Mouse (Mus musculus): ENCODE results near the gene Trp53. TPM values are rescaled to one million over a fixed set of nuclear protein-coding genes. Genes with fewer than 3 reads are reported as not detected.

Gene Trp53
- total and polyA plus RNA-seq, 2 experiments from 2014 or later, result 30.3 to 34.5 TPM

DNA sequence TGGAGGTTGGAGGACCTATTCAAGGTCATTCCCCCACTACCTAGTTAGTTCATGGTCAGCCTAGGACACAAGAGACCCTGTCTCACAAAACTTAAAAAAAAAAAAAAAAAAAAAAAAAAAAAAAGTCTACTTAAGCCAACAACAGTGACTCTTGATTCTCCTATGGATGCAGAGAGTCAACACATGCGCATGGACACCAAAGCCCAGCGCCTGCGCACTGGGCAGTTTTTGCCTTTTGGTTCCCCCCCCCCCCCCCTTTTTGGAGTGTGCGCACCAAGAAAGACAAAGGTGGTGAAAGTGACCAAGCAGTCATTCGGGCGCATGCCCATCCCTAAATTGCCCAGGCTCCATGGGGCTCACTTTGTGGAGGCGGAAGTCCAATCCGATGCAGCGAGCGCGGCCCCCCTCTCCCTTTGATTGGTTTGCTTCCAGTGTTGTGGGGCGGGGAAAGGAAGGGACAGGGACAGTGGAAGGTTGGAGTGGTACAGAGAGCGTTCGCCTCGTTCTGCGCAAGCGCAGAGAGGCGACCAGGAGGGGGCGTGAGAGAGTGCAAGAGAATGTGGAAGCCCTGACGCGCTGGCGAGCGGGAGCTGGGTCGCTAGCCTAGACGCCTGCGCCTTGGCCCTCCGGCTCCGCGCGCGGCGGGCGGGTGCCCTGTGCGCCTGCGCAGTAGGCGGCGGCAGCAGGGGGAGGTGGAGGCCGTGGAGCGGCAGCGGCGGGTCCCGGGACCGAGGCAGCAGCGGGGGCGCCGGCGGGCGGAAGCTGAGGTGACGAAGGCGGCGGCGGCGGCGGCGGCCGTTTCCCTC is 52.3 kb downstream of the Trp53 start, which contains the start of gene Fxr2:
TSS of gene Fxr2 (plus strand) at position 707 of the 806 bp plus-strand sequence.
- Histone ChIP-seq H3K4me2 (ENCODE audit: low read depth, low read length, poor library complexity, severe bottlenecking) (peak within 1 kb of the TSS; percentile 55), H3K27me3 (ENCODE audit: insufficient read depth, low read length) (no peaks in the 10 kb centered on the region), H3K36me3 (ENCODE audit: insufficient read depth, low read length) (no peaks in the 10 kb centered on the region), H3K27ac (ENCODE audit: low read depth, low read length) (peak within 1 kb of the TSS; percentile 89), H3K9me3 (ENCODE audit: low read length) (no peaks in the 10 kb centered on the region), H3K4me1 (ENCODE audit: insufficient read depth, low read length) (no peaks in the 10 kb centered on the region), H3K4me3 (ENCODE audit: low read depth, low read length) (peak within 1 kb of the TSS; percentile 94), H3K9ac (replicated peaks; ENCODE audit: low read length, poor library complexity, severe bottlenecking) (peak within 1 kb of the TSS; percentile 98)
- TF ChIP-seq CTCF (IDR thresholded peaks at IDR 0.05), result peak; percentile 90
- DNase-seq (ENCODE audit: low spot score) (peak; percentile 100), ATAC-seq (ENCODE audit: low FRiP score) (peak; percentile 99)
- WGBS, result 0% methylated on average over 32 of the region's 56 CpGs

DNA sequence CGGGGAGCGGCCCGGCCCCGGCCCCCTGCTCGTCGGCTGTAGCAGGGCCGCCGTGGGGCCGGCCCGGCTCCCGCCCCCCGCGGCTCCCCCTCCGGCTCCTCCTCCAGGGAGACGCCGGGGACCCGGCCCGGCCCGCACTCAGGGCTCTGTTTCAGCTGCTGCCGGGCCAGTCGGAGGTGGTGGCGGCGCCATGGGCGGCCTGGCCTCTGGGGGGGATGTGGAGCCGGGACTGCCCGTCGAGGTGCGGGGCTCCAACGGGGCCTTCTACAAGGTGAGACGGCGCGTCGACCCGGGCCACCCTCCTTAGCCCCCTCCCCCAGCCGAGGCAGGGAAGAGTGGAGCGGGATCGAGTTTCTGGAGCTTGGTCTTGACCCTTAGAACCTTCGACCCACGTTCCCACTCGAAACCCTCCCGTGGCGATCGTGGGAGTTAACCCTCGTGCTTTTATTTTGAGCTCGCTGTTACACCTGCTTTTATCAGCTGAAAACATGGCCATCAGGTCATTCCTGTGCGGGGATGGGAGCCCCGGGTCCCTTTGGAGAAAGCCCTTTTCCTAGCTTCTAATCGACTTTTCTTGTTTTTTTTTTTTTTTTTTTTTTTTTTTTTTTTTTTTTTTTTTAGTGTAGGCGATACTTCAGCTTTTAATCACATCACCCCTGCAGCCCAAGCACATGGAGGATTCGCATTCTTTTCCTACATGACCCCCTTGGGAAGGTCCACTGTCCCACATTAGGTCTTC is 53.1 kb downstream of the Trp53 start:
- Histone ChIP-seq H3K4me1 (ENCODE audit: insufficient read depth, low read length) (no peaks in the 10 kb centered on the region), H3K9ac (replicated peaks; ENCODE audit: low read length, poor library complexity, severe bottlenecking) (peak overlapping the region; percentile 98), H3K4me3 (ENCODE audit: low read depth, low read length) (peak overlapping the region; percentile 94), H3K27ac (ENCODE audit: low read depth, low read length) (peak overlapping the region; percentile 89), H3K9me3 (ENCODE audit: low read length) (no peaks in the 10 kb centered on the region), H3K36me3 (ENCODE audit: insufficient read depth, low read length) (no peaks in the 10 kb centered on the region), H3K27me3 (ENCODE audit: insufficient read depth, low read length) (no peaks in the 10 kb centered on the region), H3K4me2 (ENCODE audit: low read depth, low read length, poor library complexity, severe bottlenecking) (peak overlapping the region; percentile 55)
- no peak for TF ChIP-seq CTCF (IDR thresholded peaks at IDR 0.05)
- under 1% methylated on average over 30 of the region's 50 CpGs for WGBS
- ATAC-seq (ENCODE audit: low FRiP score), result peak; percentile 35
- peak; percentile 28 for DNase-seq (ENCODE audit: low spot score)

GRCm38 (mm10) chr11:69635471-69635870 is 55.3 kb downstream of the Trp53 start:
- Histone ChIP-seq H3K27me3 (ENCODE audit: insufficient read depth, low read length) (no peaks in the 10 kb centered on the region), H3K9me3 (ENCODE audit: low read length) (no peaks in the 10 kb centered on the region), H3K9ac (replicated peaks; ENCODE audit: low read length, poor library complexity, severe bottlenecking) (no peak overlapping the region), H3K36me3 (ENCODE audit: insufficient read depth, low read length) (peaks cover 10% of the 10 kb centered on the region), H3K4me2 (ENCODE audit: low read depth, low read length, poor library complexity, severe bottlenecking) (no peak overlapping the region), H3K27ac (ENCODE audit: low read depth, low read length) (no peak overlapping the region), H3K4me3 (ENCODE audit: low read depth, low read length) (no peak overlapping the region), H3K4me1 (ENCODE audit: insufficient read depth, low read length) (no peaks in the 10 kb centered on the region)
- DNase-seq (ENCODE audit: low spot score), result no peak
- no peak for TF ChIP-seq CTCF (IDR thresholded peaks at IDR 0.05)
- 84% methylated on average over 3 of the region's 3 CpGs for WGBS
- ATAC-seq (ENCODE audit: low FRiP score), result no peak

MicroRNAs encoded within 50 kb of the gene (microRNA counts, 519-probe panel; counts per million panel counts)
- 2,727 counts per million, percentile 68 among the panel's probes with 10 or more counts for microRNA mmu-miR-467f

Small RNA genes within 50 kb of the gene (microRNA-seq; reads per million reads assigned to microRNA genes)
- not detected for gene Mir467f (ENCODE audit: borderline number of aligned reads)

Other genes with a start within 250 kb of the Trp53 start
- gene Rnf227, start 239.9 kb upstream of the Trp53 start, total RNA-seq (2014; rRNA removed), result 245 and 310 TPM in 2 replicates
- gene Rnf227, start 239.9 kb upstream of the Trp53 start, polyA plus RNA-seq (2015; fragmentation: Nextera tagmentation; extraction: Ambion mirVana), result 382 and 383 TPM in 2 replicates
- gene Chd3, start 211.0 kb upstream of the Trp53 start, total RNA-seq (2014; rRNA removed), result 284 and 298 TPM in 2 replicates
- 51.6 and 58.9 TPM in 2 replicates for gene Chd3, start 211.0 kb upstream of the Trp53 start, polyA plus RNA-seq (2015; fragmentation: Nextera tagmentation; extraction: Ambion mirVana)
- gene Naa38, start 184.9 kb upstream of the Trp53 start, total RNA-seq (2014; rRNA removed), result 32.6 and 95.9 TPM in 2 replicates
- gene Naa38, start 184.9 kb upstream of the Trp53 start, polyA plus RNA-seq (2015; fragmentation: Nextera tagmentation; extraction: Ambion mirVana), result 120 and 147 TPM in 2 replicates
- 16.5 and 22.6 TPM in 2 replicates for gene Cyb5d1, start 184.7 kb upstream of the Trp53 start, total RNA-seq (2014; rRNA removed)
- 18.2 and 18.8 TPM in 2 replicates for gene Cyb5d1, start 184.7 kb upstream of the Trp53 start, polyA plus RNA-seq (2015; fragmentation: Nextera tagmentation; extraction: Ambion mirVana)
- gene Tmem88, start 182.1 kb upstream of the Trp53 start, total RNA-seq (2014; rRNA removed), result 4.4 and 5.7 TPM in 2 replicates
- gene Tmem88, start 182.1 kb upstream of the Trp53 start, polyA plus RNA-seq (2015; fragmentation: Nextera tagmentation; extraction: Ambion mirVana), result 5.8 and 6.3 TPM in 2 replicates
- 12.1 and 14.5 TPM in 2 replicates for gene Kdm6b, start 166.7 kb upstream of the Trp53 start, total RNA-seq (2014; rRNA removed)
- 18.9 and 22.7 TPM in 2 replicates for gene Kdm6b, start 166.7 kb upstream of the Trp53 start, polyA plus RNA-seq (2015; fragmentation: Nextera tagmentation; extraction: Ambion mirVana)
- 9.5 and 12.5 TPM in 2 replicates for gene Dnah2, start 31.2 kb upstream of the Trp53 start, total RNA-seq (2014; rRNA removed)
- 3.9 and 4.1 TPM in 2 replicates for gene Dnah2, start 31.2 kb upstream of the Trp53 start, polyA plus RNA-seq (2015; fragmentation: Nextera tagmentation; extraction: Ambion mirVana)
- 145 and 155 TPM in 2 replicates for gene Efnb3, start 20.2 kb upstream of the Trp53 start, total RNA-seq (2014; rRNA removed)
- gene Efnb3, start 20.2 kb upstream of the Trp53 start, polyA plus RNA-seq (2015; fragmentation: Nextera tagmentation; extraction: Ambion mirVana), result 151 and 166 TPM in 2 replicates
- 15.7 and 16.8 TPM in 2 replicates for gene Wrap53, start 104 bp upstream of the Trp53 start, total RNA-seq (2014; rRNA removed)
- 12.6 and 14.2 TPM in 2 replicates for gene Wrap53, start 104 bp upstream of the Trp53 start, polyA plus RNA-seq (2015; fragmentation: Nextera tagmentation; extraction: Ambion mirVana)
- gene Atp1b2, start 25.6 kb downstream of the Trp53 start, total RNA-seq (2014; rRNA removed), result 145 and 161 TPM in 2 replicates
- gene Atp1b2, start 25.6 kb downstream of the Trp53 start, polyA plus RNA-seq (2015; fragmentation: Nextera tagmentation; extraction: Ambion mirVana), result 167 and 175 TPM in 2 replicates
- not detected in 2 replicates for gene Shbg, start 37.5 kb downstream of the Trp53 start, total RNA-seq (2014; rRNA removed)
- not detected in 2 replicates for gene Shbg, start 37.5 kb downstream of the Trp53 start, polyA plus RNA-seq (2015; fragmentation: Nextera tagmentation; extraction: Ambion mirVana)
- gene Sat2, start 41.7 kb downstream of the Trp53 start, total RNA-seq (2014; rRNA removed), result 10.5 and 13.3 TPM in 2 replicates
- 29.6 and 29.9 TPM in 2 replicates for gene Sat2, start 41.7 kb downstream of the Trp53 start, polyA plus RNA-seq (2015; fragmentation: Nextera tagmentation; extraction: Ambion mirVana)
- gene Fxr2, start 52.6 kb downstream of the Trp53 start, total RNA-seq (2014; rRNA removed), result 76.6 and 84.1 TPM in 2 replicates
- gene Fxr2, start 52.6 kb downstream of the Trp53 start, polyA plus RNA-seq (2015; fragmentation: Nextera tagmentation; extraction: Ambion mirVana), result 22.5 and 27.2 TPM in 2 replicates
- 0.27 TPM in 1 of 2 replicates, not detected in the other for gene Sox15, start 75.0 kb downstream of the Trp53 start, total RNA-seq (2014; rRNA removed)
- 0.19 and 0.20 TPM in 2 replicates for gene Sox15, start 75.0 kb downstream of the Trp53 start, polyA plus RNA-seq (2015; fragmentation: Nextera tagmentation; extraction: Ambion mirVana)
- 224 and 278 TPM in 2 replicates for gene Mpdu1, start 82.3 kb downstream of the Trp53 start, total RNA-seq (2014; rRNA removed)
- gene Mpdu1, start 82.3 kb downstream of the Trp53 start, polyA plus RNA-seq (2015; fragmentation: Nextera tagmentation; extraction: Ambion mirVana), result 118 and 123 TPM in 2 replicates
- 7.2 and 10.3 TPM in 2 replicates for gene Cd68, start 85.8 kb downstream of the Trp53 start, total RNA-seq (2014; rRNA removed)
- gene Cd68, start 85.8 kb downstream of the Trp53 start, polyA plus RNA-seq (2015; fragmentation: Nextera tagmentation; extraction: Ambion mirVana), result 10.6 and 11.0 TPM in 2 replicates
- gene Eif4a1, start 92.1 kb downstream of the Trp53 start, total RNA-seq (2014; rRNA removed), result 767 and 793 TPM in 2 replicates
- gene Eif4a1, start 92.1 kb downstream of the Trp53 start, polyA plus RNA-seq (2015; fragmentation: Nextera tagmentation; extraction: Ambion mirVana), result 501 and 502 TPM in 2 replicates
- gene Senp3, start 101.7 kb downstream of the Trp53 start, total RNA-seq (2014; rRNA removed), result 81.7 and 89.2 TPM in 2 replicates
- 70.3 and 74.0 TPM in 2 replicates for gene Senp3, start 101.7 kb downstream of the Trp53 start, polyA plus RNA-seq (2015; fragmentation: Nextera tagmentation; extraction: Ambion mirVana)
- gene Tnfsf13, start 105.4 kb downstream of the Trp53 start, total RNA-seq (2014; rRNA removed), result 0.27 and 0.57 TPM in 2 replicates
- 0.96 and 1.1 TPM in 2 replicates for gene Tnfsf13, start 105.4 kb downstream of the Trp53 start, polyA plus RNA-seq (2015; fragmentation: Nextera tagmentation; extraction: Ambion mirVana)
- 4.7 and 6.2 TPM in 2 replicates for gene Tnfsf12, start 115.5 kb downstream of the Trp53 start, total RNA-seq (2014; rRNA removed)
- 4.3 and 4.5 TPM in 2 replicates for gene Tnfsf12, start 115.5 kb downstream of the Trp53 start, polyA plus RNA-seq (2015; fragmentation: Nextera tagmentation; extraction: Ambion mirVana)
- gene Tnfsfm13, start 115.7 kb downstream of the Trp53 start, total RNA-seq (2014; rRNA removed), result 1.3 and 1.8 TPM in 2 replicates
- gene Tnfsfm13, start 115.7 kb downstream of the Trp53 start, polyA plus RNA-seq (2015; fragmentation: Nextera tagmentation; extraction: Ambion mirVana), result 1.2 and 1.9 TPM in 2 replicates
- 16.9 and 25.1 TPM in 2 replicates for gene Polr2a, start 178.3 kb downstream of the Trp53 start, total RNA-seq (2014; rRNA removed)
- 9.0 and 10.2 TPM in 2 replicates for gene Polr2a, start 178.3 kb downstream of the Trp53 start, polyA plus RNA-seq (2015; fragmentation: Nextera tagmentation; extraction: Ambion mirVana)
- not detected in 2 replicates for gene Slc35g3, start 181.6 kb downstream of the Trp53 start, total RNA-seq (2014; rRNA removed)
- 0.23 and 0.26 TPM in 2 replicates for gene Slc35g3, start 181.6 kb downstream of the Trp53 start, polyA plus RNA-seq (2015; fragmentation: Nextera tagmentation; extraction: Ambion mirVana)
- 31.5 and 34.3 TPM in 2 replicates for gene Zbtb4, start 185.6 kb downstream of the Trp53 start, total RNA-seq (2014; rRNA removed)
- 4.4 and 5.0 TPM in 2 replicates for gene Zbtb4, start 185.6 kb downstream of the Trp53 start, polyA plus RNA-seq (2015; fragmentation: Nextera tagmentation; extraction: Ambion mirVana)
- 1.5 and 1.6 TPM in 2 replicates for gene Chrnb1, start 215.6 kb downstream of the Trp53 start, total RNA-seq (2014; rRNA removed)
- 1.1 TPM in 2 replicates for gene Chrnb1, start 215.6 kb downstream of the Trp53 start, polyA plus RNA-seq (2015; fragmentation: Nextera tagmentation; extraction: Ambion mirVana)
- 12.7 and 16.4 TPM in 2 replicates for gene Fgf11, start 221.5 kb downstream of the Trp53 start, total RNA-seq (2014; rRNA removed)
- 2.6 and 2.8 TPM in 2 replicates for gene Fgf11, start 221.5 kb downstream of the Trp53 start, polyA plus RNA-seq (2015; fragmentation: Nextera tagmentation; extraction: Ambion mirVana)
- gene Tmem102, start 225.3 kb downstream of the Trp53 start, total RNA-seq (2014; rRNA removed), result 0.16 TPM in 1 of 2 replicates, not detected in the other
- gene Tmem102, start 225.3 kb downstream of the Trp53 start, polyA plus RNA-seq (2015; fragmentation: Nextera tagmentation; extraction: Ambion mirVana), result 0.80 and 0.94 TPM in 2 replicates
- not detected in 2 replicates for gene Gm39566, start 234.9 kb downstream of the Trp53 start, total RNA-seq (2014; rRNA removed)
- gene Gm39566, start 234.9 kb downstream of the Trp53 start, polyA plus RNA-seq (2015; fragmentation: Nextera tagmentation; extraction: Ambion mirVana), result not detected in 2 replicates
- gene Spem2, start 238.1 kb downstream of the Trp53 start, total RNA-seq (2014; rRNA removed), result not detected in 2 replicates
- gene Spem2, start 238.1 kb downstream of the Trp53 start, polyA plus RNA-seq (2015; fragmentation: Nextera tagmentation; extraction: Ambion mirVana), result not detected in 2 replicates
- 0.93 TPM in 1 of 2 replicates, not detected in the other for gene Spem1, start 241.8 kb downstream of the Trp53 start, total RNA-seq (2014; rRNA removed)
- gene Spem1, start 241.8 kb downstream of the Trp53 start, polyA plus RNA-seq (2015; fragmentation: Nextera tagmentation; extraction: Ambion mirVana), result 0.20 and 0.27 TPM in 2 replicates

Measured in midbrain, postnatal 0 days (tissue).